Mouse (Mus musculus): ENCODE data around the gene Mydgf. TPM values are rescaled to one million over a fixed set of nuclear protein-coding genes. Genes with fewer than 3 reads are reported as not detected.

The Mydgf gene
- polyA plus RNA-seq, 1 experiment: 86.4 TPM

DNA sequence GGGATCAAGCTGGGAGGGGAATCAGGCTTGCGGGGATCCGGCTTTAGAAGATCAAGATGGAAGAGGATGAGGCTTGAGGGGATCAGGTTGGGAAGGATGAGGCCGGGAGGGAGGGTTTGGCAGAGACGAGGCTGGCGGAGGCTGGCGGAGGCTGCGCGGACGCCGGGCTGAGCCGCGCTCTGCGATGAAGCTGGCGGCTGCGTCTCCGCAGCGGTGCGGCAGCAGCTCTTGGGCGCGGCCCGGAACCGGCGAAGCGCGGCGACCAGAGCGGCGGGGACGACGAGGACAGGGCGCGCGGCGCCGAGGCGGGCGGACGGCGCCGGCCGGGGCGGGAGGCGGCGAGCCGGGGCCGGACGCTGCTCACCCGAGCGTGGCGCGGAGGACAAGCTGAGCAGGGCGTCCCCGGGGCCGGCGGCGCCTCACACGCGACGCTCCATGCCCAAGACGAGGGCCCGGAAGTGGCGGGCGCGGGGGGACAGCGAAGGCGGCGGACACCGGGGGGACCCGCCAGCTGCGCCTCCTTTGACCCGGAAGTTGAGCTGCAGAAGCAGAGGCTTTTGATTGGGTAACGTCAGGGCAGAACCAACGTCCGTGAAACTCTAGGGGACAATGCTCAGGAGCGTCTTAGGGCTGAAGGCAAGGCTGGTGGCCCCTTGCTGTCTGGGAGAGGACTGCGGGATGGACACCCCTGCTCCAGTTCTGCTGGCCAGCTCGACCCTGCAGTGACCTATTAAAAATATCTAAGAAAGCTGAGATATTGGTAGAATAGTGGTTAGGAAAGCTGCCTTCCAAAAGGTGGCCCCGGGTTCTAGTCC lies 34.9 kb upstream of the Mydgf start, which contains the start of gene Dpp9:
Gene Dpp9, minus strand, starts transcription at position 529 of the 815 bp plus-strand sequence.
- under 1% methylated on average over 76 of the region's 78 CpGs for WGBS
- no peaks in the 10 kb centered on the region for H3K36me3 ChIP-seq (ENCODE audit: control insufficient read depth, insufficient read depth, low read length)
- no peak for TF ChIP-seq POLR2A (IDR thresholded peaks at IDR 0.05; ENCODE audit: low read depth, low read length)
- TF ChIP-seq CTCF (IDR thresholded peaks at IDR 0.05; ENCODE audit: extremely low read depth, insufficient read length, insufficient replicate concordance, low read depth, low read length): no peak
- H3K27ac ChIP-seq (ENCODE audit: insufficient read depth, low read depth, low read length): peak within 1 kb of the TSS; percentile 66
- peak within 1 kb of the TSS; percentile 97 for H3K4me3 ChIP-seq (ENCODE audit: low read depth, low read length)
- no peaks in the 10 kb centered on the region for H3K27me3 ChIP-seq (ENCODE audit: control insufficient read depth, insufficient read depth, low read length)
- peaks cover 17% of the 10 kb centered on the region for H3K4me1 ChIP-seq (ENCODE audit: control insufficient read depth, insufficient read depth, insufficient read length, low read length)

DNA sequence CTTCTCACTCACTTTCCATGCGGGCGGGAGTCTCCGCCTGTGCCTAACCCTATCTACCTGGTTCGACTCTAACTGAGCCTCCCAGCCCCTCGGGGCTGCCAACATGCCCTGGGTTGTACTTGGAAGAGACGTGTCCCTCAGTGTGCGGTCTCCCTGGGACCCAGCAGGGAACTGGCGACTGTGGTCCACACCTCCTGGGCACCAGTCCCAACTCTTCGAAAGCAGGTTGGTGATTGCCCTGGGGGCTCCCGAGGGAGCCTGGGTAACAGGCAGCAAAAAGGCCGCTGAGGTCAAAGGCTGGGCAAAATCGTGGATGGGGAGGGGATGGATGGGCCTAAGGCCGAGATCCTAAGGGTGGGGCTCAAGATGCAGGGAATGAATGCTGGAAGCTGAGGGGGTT lies 34.0 kb upstream of the Mydgf start:
- H3K27me3 ChIP-seq (ENCODE audit: control insufficient read depth, insufficient read depth, low read length): no peaks in the 10 kb centered on the region
- no peaks in the 10 kb centered on the region for H3K36me3 ChIP-seq (ENCODE audit: control insufficient read depth, insufficient read depth, low read length)
- TF ChIP-seq POLR2A (IDR thresholded peaks at IDR 0.05; ENCODE audit: low read depth, low read length) (no peak), CTCF (IDR thresholded peaks at IDR 0.05; ENCODE audit: extremely low read depth, insufficient read length, insufficient replicate concordance, low read depth, low read length) (no peak)
- H3K27ac ChIP-seq (ENCODE audit: insufficient read depth, low read depth, low read length): peak overlapping the region; percentile 66; the same call in 1 of the 2 replicates
- H3K4me3 ChIP-seq (ENCODE audit: low read depth, low read length): peak overlapping the region; percentile 97
- WGBS: 58% methylated on average over 13 of the region's 13 CpGs
- H3K4me1 ChIP-seq (ENCODE audit: control insufficient read depth, insufficient read depth, insufficient read length, low read length): peaks cover 17% of the 10 kb centered on the region

DNA sequence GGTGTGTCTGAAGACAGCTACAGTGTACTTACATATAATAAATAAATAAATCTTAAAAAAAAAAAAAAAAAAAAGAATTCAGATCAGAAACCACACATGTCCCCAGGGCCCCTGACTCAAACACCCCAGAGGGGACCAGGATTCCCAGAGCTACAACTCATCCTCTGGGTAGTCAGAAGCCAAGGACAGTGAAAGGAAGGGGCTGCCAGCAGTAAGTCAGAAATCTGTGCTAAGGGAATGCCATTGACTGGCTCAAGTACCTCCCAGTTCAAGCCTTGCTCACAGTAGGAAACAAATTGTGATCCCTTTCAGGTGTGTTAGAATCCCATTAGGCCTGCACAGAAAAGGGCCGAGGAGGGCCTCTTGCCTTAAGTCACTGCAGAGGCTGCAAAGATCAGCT lies 30.5 kb upstream of the Mydgf start:
- peaks cover 16% of the 10 kb centered on the region for H3K4me1 ChIP-seq (ENCODE audit: control insufficient read depth, insufficient read depth, insufficient read length, low read length)
- H3K4me3 ChIP-seq (ENCODE audit: low read depth, low read length): no peak overlapping the region
- WGBS: 93% methylated on average over 1 of the region's 1 CpGs
- H3K27ac ChIP-seq (ENCODE audit: insufficient read depth, low read depth, low read length): no peak overlapping the region
- no peaks in the 10 kb centered on the region for H3K27me3 ChIP-seq (ENCODE audit: control insufficient read depth, insufficient read depth, low read length)
- peaks cover 24% of the 10 kb centered on the region for H3K36me3 ChIP-seq (ENCODE audit: control insufficient read depth, insufficient read depth, low read length)
- TF ChIP-seq POLR2A (IDR thresholded peaks at IDR 0.05; ENCODE audit: low read depth, low read length) (no peak), CTCF (IDR thresholded peaks at IDR 0.05; ENCODE audit: extremely low read depth, insufficient read length, insufficient replicate concordance, low read depth, low read length) (no peak)

DNA sequence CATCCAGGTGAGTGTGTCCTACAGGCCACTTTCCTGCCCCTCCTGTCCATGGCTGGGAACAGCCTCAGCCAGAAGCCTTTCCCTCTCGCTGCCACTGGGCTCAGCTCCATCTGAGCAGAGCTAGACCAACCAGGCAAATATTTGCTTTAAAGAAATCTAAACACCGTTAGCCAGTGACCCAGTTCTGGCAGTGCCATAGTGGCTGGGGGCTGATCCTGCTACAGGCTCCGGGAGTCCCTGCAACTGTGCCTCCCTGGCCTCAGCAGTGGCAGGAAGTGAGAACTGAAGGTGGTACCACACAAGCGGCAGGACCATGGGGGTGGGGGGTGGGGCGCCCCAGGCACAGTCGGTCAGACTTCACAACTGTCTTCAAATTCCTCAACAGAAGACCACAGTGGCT lies 29.0 kb upstream of the Mydgf start:
- Histone ChIP-seq H3K4me3 (ENCODE audit: low read depth, low read length) (no peak overlapping the region), H3K36me3 (ENCODE audit: control insufficient read depth, insufficient read depth, low read length) (peaks cover 27% of the 10 kb centered on the region), H3K4me1 (ENCODE audit: control insufficient read depth, insufficient read depth, insufficient read length, low read length) (peaks cover 12% of the 10 kb centered on the region), H3K27ac (ENCODE audit: insufficient read depth, low read depth, low read length) (no peak overlapping the region), H3K27me3 (ENCODE audit: control insufficient read depth, insufficient read depth, low read length) (no peaks in the 10 kb centered on the region)
- 44% methylated on average over 6 of the region's 6 CpGs for WGBS
- TF ChIP-seq CTCF (IDR thresholded peaks at IDR 0.05; ENCODE audit: extremely low read depth, insufficient read length, insufficient replicate concordance, low read depth, low read length): no peak
- no peak for TF ChIP-seq POLR2A (IDR thresholded peaks at IDR 0.05; ENCODE audit: low read depth, low read length)

DNA sequence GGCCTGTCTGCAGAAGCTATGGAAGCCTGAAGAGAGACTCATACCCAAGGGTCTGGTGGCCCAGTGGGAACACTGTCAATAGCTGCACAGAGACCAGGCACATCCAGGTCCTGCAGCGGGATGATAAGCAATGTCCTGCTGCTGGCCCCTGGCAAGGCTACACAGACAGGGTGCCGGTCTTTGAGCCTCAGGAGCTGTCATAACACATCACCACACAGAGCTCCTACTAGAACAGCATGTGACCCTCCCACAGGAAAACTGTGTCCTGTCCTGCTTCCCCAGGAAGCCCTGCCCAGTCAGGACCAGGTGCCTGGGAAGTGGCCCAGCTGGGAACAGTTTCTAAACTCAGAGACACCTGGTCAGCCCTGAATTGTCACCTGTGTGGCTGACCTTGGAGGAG lies 27.4 kb upstream of the Mydgf start:
- Histone ChIP-seq H3K4me3 (ENCODE audit: low read depth, low read length) (no peak overlapping the region), H3K27ac (ENCODE audit: insufficient read depth, low read depth, low read length) (no peak overlapping the region), H3K36me3 (ENCODE audit: control insufficient read depth, insufficient read depth, low read length) (peaks cover 30% of the 10 kb centered on the region), H3K4me1 (ENCODE audit: control insufficient read depth, insufficient read depth, insufficient read length, low read length) (peaks cover 16% of the 10 kb centered on the region), H3K27me3 (ENCODE audit: control insufficient read depth, insufficient read depth, low read length) (no peaks in the 10 kb centered on the region)
- WGBS: 88% methylated on average over 2 of the region's 2 CpGs
- TF ChIP-seq CTCF (IDR thresholded peaks at IDR 0.05; ENCODE audit: extremely low read depth, insufficient read length, insufficient replicate concordance, low read depth, low read length): no peak
- TF ChIP-seq POLR2A (IDR thresholded peaks at IDR 0.05; ENCODE audit: low read depth, low read length): no peak

DNA sequence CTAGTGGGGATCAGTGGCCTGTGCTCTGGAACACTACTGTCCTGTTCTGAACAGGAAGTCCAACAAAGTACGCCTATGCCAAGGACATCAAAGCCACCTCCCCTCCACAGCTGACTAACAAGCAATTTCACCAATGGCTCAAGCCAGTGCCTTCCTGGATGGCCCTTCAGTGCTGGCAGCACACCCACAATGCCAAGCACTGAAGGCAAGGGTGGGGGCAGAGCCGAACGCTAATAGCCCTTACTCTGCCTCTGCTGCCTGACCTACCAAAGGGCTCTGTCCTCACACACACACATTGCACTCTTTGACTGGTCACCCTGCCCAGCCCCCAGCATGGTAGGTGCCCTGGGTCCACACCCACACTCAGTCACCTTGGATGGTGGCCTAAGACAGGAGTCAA lies 25.1 kb upstream of the Mydgf start:
- 70% methylated on average over 3 of the region's 3 CpGs for WGBS
- Histone ChIP-seq H3K4me1 (ENCODE audit: control insufficient read depth, insufficient read depth, insufficient read length, low read length) (peaks cover 17% of the 10 kb centered on the region), H3K4me3 (ENCODE audit: low read depth, low read length) (no peak overlapping the region), H3K27ac (ENCODE audit: insufficient read depth, low read depth, low read length) (no peak overlapping the region), H3K36me3 (ENCODE audit: control insufficient read depth, insufficient read depth, low read length) (peaks cover 48% of the 10 kb centered on the region), H3K27me3 (ENCODE audit: control insufficient read depth, insufficient read depth, low read length) (no peaks in the 10 kb centered on the region)
- TF ChIP-seq CTCF (IDR thresholded peaks at IDR 0.05; ENCODE audit: extremely low read depth, insufficient read length, insufficient replicate concordance, low read depth, low read length) (no peak), POLR2A (IDR thresholded peaks at IDR 0.05; ENCODE audit: low read depth, low read length) (no peak)

DNA sequence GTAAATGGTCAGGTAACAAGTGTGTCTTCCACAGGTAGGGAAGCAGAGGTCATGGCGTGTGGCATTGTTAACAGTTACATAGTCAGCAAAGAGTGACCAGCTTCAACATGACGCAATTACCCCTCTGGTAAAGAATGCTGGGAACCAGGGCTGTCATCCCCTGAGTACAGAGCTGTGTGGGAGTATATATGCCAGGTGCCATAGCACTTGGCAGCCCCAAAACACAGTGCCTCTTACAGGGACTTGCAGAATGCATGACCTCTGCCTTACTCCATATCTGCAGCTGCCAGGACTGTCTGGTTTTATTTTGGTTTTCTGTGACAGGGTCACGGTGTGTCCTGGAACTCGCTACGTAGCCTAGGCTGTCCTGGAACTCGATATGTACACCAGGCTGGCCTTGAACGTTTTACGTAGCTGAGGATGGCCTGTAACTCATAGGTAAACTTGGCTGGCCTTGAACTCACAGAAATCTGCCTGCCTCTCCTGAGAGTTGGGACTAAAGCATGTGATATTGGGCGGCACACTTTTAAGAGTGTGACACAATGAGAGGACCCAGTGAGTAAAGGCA lies 24.3 kb upstream of the Mydgf start:
- peaks cover 17% of the 10 kb centered on the region for H3K4me1 ChIP-seq (ENCODE audit: control insufficient read depth, insufficient read depth, insufficient read length, low read length)
- no peak overlapping the region for H3K4me3 ChIP-seq (ENCODE audit: low read depth, low read length)
- TF ChIP-seq CTCF (IDR thresholded peaks at IDR 0.05; ENCODE audit: extremely low read depth, insufficient read length, insufficient replicate concordance, low read depth, low read length) (no peak), POLR2A (IDR thresholded peaks at IDR 0.05; ENCODE audit: low read depth, low read length) (no peak)
- no peak overlapping the region for H3K27ac ChIP-seq (ENCODE audit: insufficient read depth, low read depth, low read length)
- WGBS: 92% methylated on average over 9 of the region's 9 CpGs
- peaks cover 54% of the 10 kb centered on the region for H3K36me3 ChIP-seq (ENCODE audit: control insufficient read depth, insufficient read depth, low read length)
- no peaks in the 10 kb centered on the region for H3K27me3 ChIP-seq (ENCODE audit: control insufficient read depth, insufficient read depth, low read length)
